Mouse (Mus musculus): ENCODE data around the gene Nemf. TPM values are rescaled to one million over a fixed set of nuclear protein-coding genes. Genes with fewer than 3 reads are reported as not detected.

Gene Nemf
- total RNA-seq, 2 experiments from 2014 or later = 70.0 to 168 TPM

DNA sequence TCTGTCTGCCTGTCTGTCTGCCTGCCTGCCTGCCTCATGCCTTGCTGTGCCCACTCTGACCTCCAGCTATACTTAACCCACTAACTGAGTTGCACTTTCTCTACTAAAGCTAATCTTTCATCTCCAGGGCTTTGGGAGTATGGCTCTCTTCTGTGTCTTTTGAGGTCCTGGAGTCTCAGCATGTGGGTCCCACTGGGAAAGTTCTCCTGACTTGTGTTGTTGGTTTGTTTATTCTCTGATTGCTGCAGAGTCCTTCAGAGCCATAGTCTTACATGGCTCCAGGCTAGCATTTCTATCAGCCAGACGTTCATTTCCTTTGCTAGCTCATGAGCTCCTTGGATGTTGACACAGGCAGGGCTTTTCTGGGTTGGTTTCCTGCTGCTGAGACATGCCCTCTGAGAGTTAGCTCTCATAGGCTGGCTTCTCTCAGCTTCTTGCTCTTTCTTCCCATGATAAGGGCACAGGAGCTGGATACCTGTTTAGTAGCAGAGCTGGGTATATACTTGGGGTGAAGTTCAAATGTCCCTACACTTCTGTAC is 77.0 kb downstream of the Nemf start:
- ATAC-seq (replicated peaks; ENCODE audit: low FRiP score, low TSS enrichment, poor library complexity, severe bottlenecking) = no peak

DNA sequence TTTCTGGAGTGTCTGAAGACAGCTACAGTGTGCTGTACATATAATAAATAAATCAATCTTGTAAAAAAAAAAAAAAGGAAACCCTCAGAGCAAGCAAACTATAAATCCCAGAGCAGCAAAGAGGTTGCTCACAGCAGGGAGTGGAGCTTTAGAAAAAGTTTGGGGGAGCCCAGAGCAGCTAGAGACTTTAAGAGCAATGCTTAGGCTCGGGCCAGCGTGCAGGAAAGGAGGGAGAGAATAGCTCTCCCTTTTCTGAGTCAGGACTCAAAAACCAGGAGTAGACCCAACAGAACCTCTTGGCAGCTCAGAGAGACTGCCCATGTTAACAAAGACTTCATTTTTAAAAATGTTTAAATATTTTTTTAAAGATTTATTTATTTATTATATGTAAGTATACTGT is 88.0 kb downstream of the Nemf start:
- no peak for ATAC-seq (replicated peaks; ENCODE audit: low FRiP score, low TSS enrichment, poor library complexity, severe bottlenecking)

DNA sequence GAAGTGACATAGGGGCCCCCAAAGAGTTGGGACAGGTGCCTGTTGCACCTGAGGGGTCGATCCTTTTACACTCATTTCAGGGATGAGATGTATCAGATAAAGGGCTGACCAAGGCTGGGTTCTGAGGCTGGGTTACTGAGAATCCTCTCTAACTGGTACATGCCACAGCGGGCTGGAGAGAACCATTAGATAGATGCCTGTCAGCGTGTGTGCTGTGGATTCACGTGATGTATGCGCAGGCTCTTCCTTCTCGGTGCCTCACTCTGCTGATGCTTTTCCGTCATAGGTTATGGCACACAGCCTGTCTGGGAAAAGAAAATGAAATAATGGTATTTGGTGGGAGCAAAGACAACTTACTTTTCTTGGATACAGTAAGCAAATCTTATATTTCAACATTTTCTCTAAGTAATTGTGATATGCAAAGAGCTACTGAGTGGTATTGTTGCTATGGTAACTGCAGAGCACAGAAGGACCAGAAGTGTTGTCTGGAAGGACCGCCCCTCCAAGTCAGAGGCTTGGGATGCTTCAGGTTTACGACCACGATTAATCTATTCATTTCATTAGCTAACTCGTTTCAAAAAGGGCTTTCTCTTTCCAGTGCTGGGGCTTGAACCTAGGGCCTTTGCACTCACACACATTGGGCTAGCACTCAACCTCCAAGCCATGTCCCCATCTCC is 88.9 kb downstream of the Nemf start:
- no peak for ATAC-seq (replicated peaks; ENCODE audit: low FRiP score, low TSS enrichment, poor library complexity, severe bottlenecking)

- ATAC-seq (replicated peaks; ENCODE audit: low FRiP score, low TSS enrichment, poor library complexity, severe bottlenecking) = no peak
Measured at GRCm38 (mm10) chr12:69265031-69265430, 91.9 kb downstream of the Nemf start.

DNA sequence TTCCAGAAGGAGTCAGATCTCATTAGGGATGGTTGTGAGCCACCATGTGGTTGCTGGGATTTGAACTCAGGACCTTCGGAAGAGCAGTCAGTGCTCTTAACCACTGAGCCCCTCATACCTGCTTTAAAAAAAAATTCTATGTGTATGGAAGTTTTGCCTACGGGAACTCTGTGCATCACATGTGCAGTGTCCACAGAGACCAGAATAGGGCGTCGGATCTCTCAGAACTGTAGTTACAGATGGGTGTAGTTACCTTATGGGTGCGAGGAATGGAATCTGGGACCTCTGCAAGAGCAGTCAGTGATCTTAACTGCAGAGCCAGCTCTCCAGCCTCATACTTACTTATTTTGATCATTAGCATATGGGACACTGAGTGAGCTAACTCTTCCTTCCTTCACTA is 94.7 kb downstream of the Nemf start:
- ATAC-seq (replicated peaks; ENCODE audit: low FRiP score, low TSS enrichment, poor library complexity, severe bottlenecking) = no peak

Other genes starting within 250 kb of the Nemf start
- 4,414 and 4,457 TPM in 2 replicates for gene Rps29, start 198.0 kb downstream of the Nemf start, total RNA-seq (2014; fragmentation: Nextera tagmentation)
- gene Rps29, start 198.0 kb downstream of the Nemf start, total RNA-seq (2017) = 1,975 and 2,681 TPM in 2 replicates
- 29.1 and 39.8 TPM in 2 replicates for gene Lrr1, start 188.4 kb downstream of the Nemf start, total RNA-seq (2014; fragmentation: Nextera tagmentation)
- 6.3 and 18.6 TPM in 2 replicates for gene Lrr1, start 188.4 kb downstream of the Nemf start, total RNA-seq (2017)
- 987 and 1,085 TPM in 2 replicates for gene Rpl36al, start 173.1 kb downstream of the Nemf start, total RNA-seq (2014; fragmentation: Nextera tagmentation)
- 1,369 and 1,396 TPM in 2 replicates for gene Rpl36al, start 173.1 kb downstream of the Nemf start, total RNA-seq (2017)
- 30.1 and 32.4 TPM in 2 replicates for gene Mgat2, start 173.0 kb downstream of the Nemf start, total RNA-seq (2014; fragmentation: Nextera tagmentation)
- gene Mgat2, start 173.0 kb downstream of the Nemf start, total RNA-seq (2017) = 69.0 and 75.7 TPM in 2 replicates
- gene Gm49383, start 160.1 kb downstream of the Nemf start, total RNA-seq (2014; fragmentation: Nextera tagmentation) = 7.8 and 24.2 TPM in 2 replicates
- 42.3 and 48.1 TPM in 2 replicates for gene Gm49383, start 160.1 kb downstream of the Nemf start, total RNA-seq (2017)
- gene Dnaaf2, start 158.7 kb downstream of the Nemf start, total RNA-seq (2014; fragmentation: Nextera tagmentation) = 2.4 and 11.9 TPM in 2 replicates
- 6.0 and 10.7 TPM in 2 replicates for gene Dnaaf2, start 158.7 kb downstream of the Nemf start, total RNA-seq (2017)
- gene Gm49384, start 152.9 kb downstream of the Nemf start, total RNA-seq (2014; fragmentation: Nextera tagmentation) = 24.6 and 33.2 TPM in 2 replicates
- gene Gm49384, start 152.9 kb downstream of the Nemf start, total RNA-seq (2017) = 18.5 and 30.4 TPM in 2 replicates
- gene Pole2, start 129.0 kb downstream of the Nemf start, total RNA-seq (2014; fragmentation: Nextera tagmentation) = 67.3 and 69.2 TPM in 2 replicates
- 39.8 and 44.5 TPM in 2 replicates for gene Pole2, start 129.0 kb downstream of the Nemf start, total RNA-seq (2017)
- gene Klhdc1, start 116.0 kb downstream of the Nemf start, total RNA-seq (2014; fragmentation: Nextera tagmentation) = 6.3 and 9.5 TPM in 2 replicates
- 7.3 and 7.7 TPM in 2 replicates for gene Klhdc1, start 116.0 kb downstream of the Nemf start, total RNA-seq (2017)
- 55.9 and 87.4 TPM in 2 replicates for gene Klhdc2, start 60.5 kb downstream of the Nemf start, total RNA-seq (2014; fragmentation: Nextera tagmentation)
- 90.1 and 107 TPM in 2 replicates for gene Klhdc2, start 60.5 kb downstream of the Nemf start, total RNA-seq (2017)
- 76.7 and 105 TPM in 2 replicates for gene Arf6, start 15.0 kb upstream of the Nemf start, total RNA-seq (2014; fragmentation: Nextera tagmentation)
- 98.8 and 150 TPM in 2 replicates for gene Arf6, start 15.0 kb upstream of the Nemf start, total RNA-seq (2017)
- gene Gm9887, start 15.3 kb upstream of the Nemf start, total RNA-seq (2014; fragmentation: Nextera tagmentation) = not detected in 2 replicates
- not detected in 2 replicates for gene Gm9887, start 15.3 kb upstream of the Nemf start, total RNA-seq (2017)
- gene Vcpkmt, start 225.9 kb upstream of the Nemf start, total RNA-seq (2014; fragmentation: Nextera tagmentation) = 15.5 and 21.3 TPM in 2 replicates
- 17.5 and 25.4 TPM in 2 replicates for gene Vcpkmt, start 225.9 kb upstream of the Nemf start, total RNA-seq (2017)

Measured in megakaryocyte-erythroid progenitor cell, adult 5-6 weeks (primary cell).